Mouse (Mus musculus) intestine, embryonic 16.5 days (tissue): ENCODE data around the gene Gm17657. TPM values are rescaled to one million over a fixed set of nuclear protein-coding genes. Genes with fewer than 3 reads are reported as not detected.

Experiments
- ATAC-seq: fragments of 200-750 bp; cut with Nextera tagmentation; 2 replicates; pipeline ENCODE4 v1.8.0; 2017; ENCODE audit warnings: moderate TSS enrichment, moderate library complexity
- H3K27ac ChIP-seq: fragments of 300-500 bp; sonication (generic); 2 replicates; pipeline ENCODE4 v1.5.1; 2014; ENCODE audit warnings: mild to moderate bottlenecking, low read length
- H3K27me3 ChIP-seq: fragments of 300-500 bp; sonication (generic); replicated peaks from 2 replicates; pipeline ENCODE4 v1.6.1; 2014; ENCODE audit warnings: low read length, control low read depth, mixed read lengths; ENCODE audit not compliant: control insufficient read depth, insufficient read depth
- H3K36me3 ChIP-seq: fragments of 300-500 bp; sonication (generic); 2 replicates; pipeline ENCODE4 v1.6.1; 2014; ENCODE audit warnings: low read length, control low read depth; ENCODE audit not compliant: control insufficient read depth, insufficient read depth
- H3K4me1 ChIP-seq: fragments of 300-500 bp; sonication (generic); 2 replicates; pipeline ENCODE4 v1.6.1; 2014; ENCODE audit warnings: low read length, control low read depth, mixed read lengths; ENCODE audit not compliant: control insufficient read depth, insufficient read depth
- H3K4me2 ChIP-seq: fragments of 300-500 bp; sonication (generic); 2 replicates; pipeline ENCODE4 v1.6.1; 2014; ENCODE audit warnings: low read depth, low read length, control low read depth
- H3K4me3 ChIP-seq: fragments of 300-500 bp; sonication (generic); 2 replicates; pipeline ENCODE4 v1.5.1; 2014; ENCODE audit warnings: mild to moderate bottlenecking, low read length
- H3K9ac ChIP-seq: fragments of 300-500 bp; sonication (generic); 2 replicates; pipeline ENCODE4 v1.6.1; 2014; ENCODE audit warnings: low read depth, low read length
- H3K9me3 ChIP-seq: fragments of 300-500 bp; sonication (generic); 2 replicates; pipeline ENCODE4 v1.6.1; 2016; ENCODE audit warnings: low read length, control low read depth; ENCODE audit not compliant: control insufficient read depth
- WGBS: fragments of 180-500 bp; shearing (Covaris S2); extraction: QIAGEN DNeasy Blood & Tissue Kit; methylation state at CpG from one replicate; pipeline ENCODE4 v1.1.7; 2014; 5-methylcytosine and 5-hydroxymethylcytosine counted together
- polyA plus RNA-seq: library from polyadenylated mRNA; unstranded; fragments of >200 nt; fragmentation: Nextera tagmentation; extraction: Ambion mirVana; gene quantifications from 2 replicates; pipeline ENCODE4 v1.2.1, GENCODE M21; 2015

The Gm17657 gene
- polyA plus RNA-seq, 1 experiment from 2014 or later: not detected

GRCm38 (mm10) chr17:29492269-29493191, 56.9 kb downstream of the Gm17657 start:
- Histone ChIP-seq H3K9me3 (no peaks in the 10 kb centered on the region), H3K36me3 (no peaks in the 10 kb centered on the region; the same call in 1 of the 2 replicates), H3K4me2 (peak overlapping the region; percentile 83), H3K4me1 (peaks cover 14% of the 10 kb centered on the region), H3K27ac (peak overlapping the region; percentile 71), H3K27me3 (no peaks in the 10 kb centered on the region), H3K9ac (peak overlapping the region; percentile 97), H3K4me3 (peak overlapping the region; percentile 92)
- WGBS: 1% methylated on average over 22 of the region's 22 CpGs
- ATAC-seq: no peak

GRCm38 (mm10) chr17:29491591-29492268, 57.7 kb downstream of the Gm17657 start:
- peak overlapping the region; percentile 92 for H3K4me3 ChIP-seq
- no peaks in the 10 kb centered on the region; the same call in 1 of the 2 replicates for H3K36me3 ChIP-seq
- H3K9ac ChIP-seq: peak overlapping the region; percentile 97
- peaks cover 14% of the 10 kb centered on the region for H3K4me1 ChIP-seq
- no peaks in the 10 kb centered on the region for H3K9me3 ChIP-seq
- peak overlapping the region; percentile 83 for H3K4me2 ChIP-seq
- 0 out of 2 replicates have a peak, but pooled peaks have one; percentile 0 for ATAC-seq
- peak overlapping the region; percentile 90 for H3K27ac ChIP-seq
- WGBS: under 1% methylated on average over 48 of the region's 48 CpGs
- no peaks in the 10 kb centered on the region for H3K27me3 ChIP-seq

DNA sequence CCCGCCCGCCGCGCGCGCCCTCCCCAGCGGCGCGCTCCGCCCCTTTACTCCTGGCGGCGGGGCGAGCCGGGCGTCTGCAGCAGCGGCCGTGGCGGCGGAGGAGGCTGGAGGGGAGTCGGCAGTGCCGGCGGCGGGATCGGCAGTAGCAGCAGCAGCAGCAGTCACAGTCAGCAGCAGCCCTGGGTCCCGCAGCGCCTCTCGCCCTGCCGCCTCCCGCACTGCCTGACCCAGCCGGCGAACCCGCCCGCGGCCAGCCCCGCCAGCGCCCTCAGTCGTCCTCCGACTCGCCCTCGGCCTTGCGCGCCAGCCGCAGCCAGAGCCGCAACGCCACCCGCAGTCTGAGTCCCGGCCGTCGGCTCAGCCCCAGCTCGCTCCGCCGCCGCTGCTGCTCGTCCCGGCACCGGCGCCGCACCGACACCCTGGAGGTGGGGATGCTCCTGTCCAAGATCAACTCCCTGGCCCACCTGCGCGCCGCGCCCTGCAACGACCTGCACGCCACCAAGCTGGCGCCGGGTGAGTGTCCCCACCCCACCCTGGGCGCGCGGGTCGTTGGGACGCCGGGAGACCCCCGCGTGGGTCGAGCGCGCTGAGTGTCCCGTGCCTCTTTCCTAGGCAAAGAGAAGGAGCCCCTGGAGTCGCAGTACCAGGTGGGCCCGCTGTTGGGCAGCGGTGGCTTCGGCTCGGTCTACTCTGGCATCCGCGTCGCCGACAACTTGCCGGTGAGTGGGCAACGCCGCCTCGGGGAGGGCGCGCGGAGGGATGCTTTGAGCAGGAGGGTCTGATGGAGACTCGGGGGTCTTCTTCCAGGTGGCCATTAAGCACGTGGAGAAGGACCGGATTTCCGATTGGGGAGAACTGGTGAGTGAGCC, 58.5 kb downstream of the Gm17657 start, which contains the start of gene Pim1:
Gene Pim1 (plus strand): TSS at position 41 of the 869 bp plus-strand sequence.
- peak within 1 kb of the TSS; percentile 90 for H3K27ac ChIP-seq
- WGBS: under 1% methylated on average over 94 of the region's 99 CpGs
- H3K4me3 ChIP-seq: peak within 1 kb of the TSS; percentile 92
- no peaks in the 10 kb centered on the region; the same call in 1 of the 2 replicates for H3K36me3 ChIP-seq
- ATAC-seq: no peak; the same call in 1 of the 2 replicates
- peaks cover 14% of the 10 kb centered on the region for H3K4me1 ChIP-seq
- no peaks in the 10 kb centered on the region for H3K9me3 ChIP-seq
- H3K27me3 ChIP-seq: no peaks in the 10 kb centered on the region
- H3K4me2 ChIP-seq: peak within 1 kb of the TSS; percentile 91
- peak within 1 kb of the TSS; percentile 97 for H3K9ac ChIP-seq

DNA sequence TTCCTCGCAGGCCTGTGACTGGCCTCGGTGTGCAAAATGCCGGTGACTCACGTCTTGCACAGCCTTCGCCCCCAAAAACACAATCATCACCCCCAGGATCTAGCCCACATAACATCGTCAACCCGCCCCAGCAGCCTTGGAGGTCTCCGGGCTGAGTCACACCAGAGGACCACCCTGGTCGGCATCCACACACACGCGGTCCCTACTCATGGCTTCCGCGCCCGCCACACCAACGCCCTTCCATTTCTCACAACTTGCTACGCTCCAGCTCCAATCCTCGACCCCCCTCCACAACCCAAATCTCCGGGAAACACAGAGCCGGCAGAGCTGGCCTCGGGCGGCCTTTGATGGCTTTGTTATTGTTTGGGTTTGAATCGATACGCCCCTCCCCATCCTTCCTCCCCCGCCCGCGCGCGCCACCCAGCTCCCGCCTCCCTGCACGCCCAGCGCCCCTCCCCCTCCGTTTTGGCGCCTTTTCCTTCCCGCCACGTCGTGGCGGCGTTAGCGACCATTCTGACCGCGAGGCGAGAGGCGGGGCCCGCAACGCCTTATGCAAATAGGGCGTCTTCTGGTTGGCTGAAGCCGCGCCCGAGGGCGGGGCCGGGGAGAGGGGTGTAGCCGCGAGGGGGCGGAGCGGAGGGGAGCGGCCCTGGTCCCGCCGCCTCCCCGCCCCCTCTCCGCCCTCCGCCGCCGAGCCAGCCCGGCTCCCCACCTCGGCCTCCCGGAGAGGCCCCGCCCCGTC, 59.3 kb downstream of the Gm17657 start:
- Histone ChIP-seq H3K4me1 (peaks cover 14% of the 10 kb centered on the region), H3K4me3 (peak overlapping the region; percentile 92), H3K27me3 (no peaks in the 10 kb centered on the region), H3K4me2 (peak overlapping the region; percentile 91), H3K9ac (peak overlapping the region; percentile 97), H3K9me3 (no peaks in the 10 kb centered on the region), H3K36me3 (no peaks in the 10 kb centered on the region; the same call in 1 of the 2 replicates), H3K27ac (peak overlapping the region; percentile 90)
- peak; percentile 91 for ATAC-seq
- under 1% methylated on average over 63 of the region's 68 CpGs for WGBS

DNA sequence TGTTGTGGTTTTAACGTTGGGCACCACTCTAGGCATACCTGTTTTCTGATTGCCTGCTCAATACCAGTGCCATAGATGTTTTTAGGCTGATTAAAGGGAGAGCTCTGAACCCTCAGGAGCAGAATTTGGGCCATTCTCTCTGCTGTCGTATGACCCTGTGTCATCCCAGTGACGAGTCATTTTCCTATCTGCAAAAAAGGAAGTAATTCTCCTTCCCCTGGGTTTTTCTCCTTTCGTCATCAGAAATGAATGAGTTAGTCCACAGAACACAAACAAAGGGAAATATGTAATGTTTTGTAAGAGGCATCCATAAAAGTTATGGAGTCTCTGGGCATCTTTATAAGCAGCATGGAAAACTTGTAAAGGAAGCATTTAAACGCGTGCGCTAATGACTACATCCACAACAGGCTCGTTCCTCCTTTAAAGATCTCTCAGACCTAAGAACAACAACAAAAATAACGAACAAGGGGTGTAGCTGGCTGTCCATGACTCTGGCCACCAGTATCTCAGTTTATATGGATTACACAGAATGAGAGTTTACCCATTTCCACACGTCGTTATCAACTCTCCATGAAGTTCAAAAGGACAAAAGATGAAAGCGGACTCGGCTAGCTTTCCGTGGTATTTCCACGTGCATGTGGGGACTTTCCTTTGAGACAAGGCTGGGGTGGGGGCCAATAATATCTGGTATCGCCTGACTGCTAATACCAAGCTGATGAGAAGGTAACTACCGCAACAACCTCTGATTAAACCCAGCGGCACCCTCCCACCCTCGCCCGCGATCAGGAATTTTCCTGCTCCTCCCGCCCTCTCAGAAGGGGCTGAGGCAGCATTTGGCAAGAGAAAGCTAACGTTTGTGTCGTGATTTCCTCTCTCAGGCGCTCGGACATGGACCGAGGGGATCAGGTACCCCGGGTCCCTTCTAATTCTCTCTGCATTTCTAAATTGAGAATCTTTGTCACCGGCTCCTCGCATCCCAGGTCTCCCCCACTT, 60.2 kb downstream of the Gm17657 start:
- WGBS: 6% methylated on average over 30 of the region's 30 CpGs
- Histone ChIP-seq H3K27me3 (no peaks in the 10 kb centered on the region), H3K4me3 (peak overlapping the region; percentile 65), H3K9ac (peak overlapping the region; percentile 77), H3K36me3 (no peaks in the 10 kb centered on the region), H3K4me1 (peaks cover 11% of the 10 kb centered on the region), H3K27ac (peak overlapping the region; percentile 90), H3K4me2 (peak overlapping the region; percentile 91), H3K9me3 (no peaks in the 10 kb centered on the region)
- peak; percentile 6; the same call in 1 of the 2 replicates for ATAC-seq

GRCm38 (mm10) chr17:29488257-29488977, 61.0 kb downstream of the Gm17657 start:
- Histone ChIP-seq H3K27me3 (no peaks in the 10 kb centered on the region), H3K4me3 (no peak overlapping the region), H3K27ac (no peak overlapping the region), H3K4me1 (peaks cover 11% of the 10 kb centered on the region), H3K9me3 (no peaks in the 10 kb centered on the region), H3K9ac (no peak overlapping the region), H3K4me2 (no peak overlapping the region), H3K36me3 (no peaks in the 10 kb centered on the region)
- no peak for ATAC-seq
- 87% methylated on average over 8 of the region's 8 CpGs for WGBS

- no peak overlapping the region for H3K9ac ChIP-seq
- H3K27me3 ChIP-seq: no peaks in the 10 kb centered on the region
- H3K4me3 ChIP-seq: no peak overlapping the region
- ATAC-seq: no peak
- whole genome bisulfite sequencing: 67% methylated on average over 3 of the region's 3 CpGs
- H3K4me2 ChIP-seq: no peak overlapping the region
- H3K27ac ChIP-seq: no peak overlapping the region
- H3K4me1 ChIP-seq: 0 out of 2 replicates have a peak, but pooled peaks cover 5% of the 10 kb centered on the region
- no peaks in the 10 kb centered on the region for H3K36me3 ChIP-seq
- H3K9me3 ChIP-seq: peaks cover 3% of the 10 kb centered on the region; the same call in 1 of the 2 replicates
Measured at GRCm38 (mm10) chr17:29485336-29486233, 63.9 kb downstream of the Gm17657 start.
